ENCODE assay signal across 9 mouse cellular contexts in the genomic region with DNA sequence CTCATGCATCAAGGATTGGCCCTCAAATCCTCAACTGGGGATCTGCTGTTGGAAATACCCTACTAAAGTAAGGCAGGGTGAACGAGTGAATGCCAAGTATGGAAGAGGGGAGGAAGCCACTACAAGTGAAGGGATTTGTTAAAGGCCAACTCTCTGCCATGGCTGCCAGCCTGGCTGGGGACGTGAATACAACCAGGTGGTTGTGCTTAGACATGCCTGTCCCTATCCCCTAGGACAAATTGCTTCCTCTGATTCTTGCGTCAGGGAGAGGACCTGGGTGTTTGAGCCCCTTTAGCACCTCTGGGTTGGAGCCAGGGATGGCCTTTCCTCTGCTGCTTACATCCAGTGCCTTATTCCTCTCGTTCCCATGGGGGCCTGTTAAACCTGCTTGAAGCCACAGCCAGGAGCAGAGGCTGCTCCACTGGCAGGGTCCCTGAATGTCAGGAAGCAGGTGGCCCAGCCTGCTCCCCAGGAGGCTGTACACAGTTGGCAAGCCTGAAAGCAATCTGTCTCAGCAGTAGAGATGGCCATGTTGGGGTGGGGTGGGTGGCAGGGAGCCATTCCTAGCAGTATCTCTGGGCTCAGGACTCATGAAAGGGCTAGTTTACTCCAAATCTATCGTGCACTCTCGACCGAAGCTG. TPM values are rescaled to one million over a fixed set of nuclear protein-coding genes. Genes with fewer than 3 reads are reported as not detected.
DNase-seq lines count a peak whose midpoint lies in the region; ATAC-seq lines count a peak whose summit lies in the region.
"Had no signal": no experiment of that assay in that cellular context is flagged by ENCODE, and none has a peak within 500 bp of the region (broad histone marks: within the 10 kb centered on the region; RNA-seq: fewer than 3 reads in every experiment).

No protein-coding gene starts in this region.

- peak overlapping the region; percentile 52 for H3K27ac ChIP-seq in forebrain, embryonic 15.5 days (replicated peaks)
- H3K27ac ChIP-seq in midbrain, embryonic 14.5 days (replicated peaks; ENCODE audit: low read depth, low read length) = 0 out of 2 replicates have a peak overlapping the region, but pooled peaks have one; percentile 22
- no peak overlapping the region for H3K27ac ChIP-seq in liver, embryonic 11.5 days (ENCODE audit: low read depth, low read length)

- ATAC-seq in forebrain, embryonic 15.5 days (replicated peaks) = peak; percentile 46; the same call in 1 of the 2 replicates
- no peak for ATAC-seq in midbrain, embryonic 14.5 days (ENCODE audit: low FRiP score, low TSS enrichment)
- no peak for ATAC-seq in liver, embryonic 11.5 days (replicated peaks; ENCODE audit: low FRiP score)

- WGBS in forebrain, embryonic 15.5 days = 60% methylated on average over 7 of the region's 7 CpGs
- 78% methylated on average over 7 of the region's 7 CpGs for WGBS in midbrain, embryonic 14.5 days
- 82% methylated on average over 7 of the region's 7 CpGs for WGBS in liver, embryonic 11.5 days

- H3K4me1 ChIP-seq in forebrain, embryonic 15.5 days = peaks cover 50% of the 10 kb centered on the region
- peaks cover 38% of the 10 kb centered on the region for H3K4me1 ChIP-seq in midbrain, embryonic 14.5 days (ENCODE audit: control insufficient read depth, insufficient read depth, low read length)
- no peaks in the 10 kb centered on the region; the same call in 1 of the 2 replicates for H3K4me1 ChIP-seq in liver, embryonic 11.5 days (replicated peaks; ENCODE audit: control insufficient read depth, insufficient read depth, low read length)

- H3K4me2 ChIP-seq in forebrain, embryonic 15.5 days (replicated peaks) = peak overlapping the region; percentile 12; the same call in 1 of the 2 replicates
- no peak overlapping the region for H3K4me2 ChIP-seq in midbrain, embryonic 14.5 days (ENCODE audit: low read length)
- H3K4me2 ChIP-seq in liver, embryonic 11.5 days = no peak overlapping the region
- H3K4me2 ChIP-seq: heart, embryonic 15.5 days; lung, embryonic 14.5 days had no signal

- no peaks in the 10 kb centered on the region for H3K9me3 ChIP-seq in forebrain, embryonic 15.5 days
- H3K9me3 ChIP-seq in midbrain, embryonic 14.5 days (ENCODE audit: control insufficient read depth, low read length) = no peaks in the 10 kb centered on the region
- H3K9me3 ChIP-seq in liver, embryonic 11.5 days (ENCODE audit: control insufficient read depth, low read length) = no peaks in the 10 kb centered on the region
- H3K9me3 ChIP-seq: heart, embryonic 15.5 days had no signal

- H3K4me3 ChIP-seq in forebrain, embryonic 15.5 days = no peak overlapping the region
- no peak overlapping the region for H3K4me3 ChIP-seq in midbrain, embryonic 14.5 days (replicated peaks; ENCODE audit: low read depth, low read length)
- no peak overlapping the region for H3K4me3 ChIP-seq in liver, embryonic 11.5 days (ENCODE audit: low read depth, low read length)
- H3K4me3 ChIP-seq: heart, embryonic 15.5 days had no signal

- no peak overlapping the region for H3K9ac ChIP-seq in forebrain, embryonic 15.5 days (replicated peaks)
- 0 out of 2 replicates have a peak overlapping the region, but pooled peaks have one; percentile 2 for H3K9ac ChIP-seq in midbrain, embryonic 14.5 days (replicated peaks; ENCODE audit: low read length)
- no peak overlapping the region for H3K9ac ChIP-seq in liver, embryonic 11.5 days (ENCODE audit: low read depth, low read length)
- H3K9ac ChIP-seq: heart, embryonic 15.5 days; lung, embryonic 14.5 days had no signal

- DNase-seq in layer of hippocampus, adult 11-12 months (ENCODE audit: low spot score) = peak; percentile 53
- no peak for DNase-seq in layer of hippocampus, postnatal 25 days (ENCODE audit: extremely low spot score in 1 of 2, low spot score in 1 of 2)
- peak; percentile 59 for DNase-seq in cerebellum, adult 8-10 months
- no peak for DNase-seq in midbrain, embryonic 14.5 days
- DNase-seq in left cerebral cortex, adult 8-10 months (ENCODE audit: low spot score in 2 of 2) = no peak
- no peak for DNase-seq in liver, embryonic 11.5 days (ENCODE audit: low spot score)
- DNase-seq: lung, embryonic 14.5 days had no signal

- H3K27me3 ChIP-seq in forebrain, embryonic 15.5 days = no peaks in the 10 kb centered on the region
- no peaks in the 10 kb centered on the region for H3K27me3 ChIP-seq in midbrain, embryonic 14.5 days (ENCODE audit: control insufficient read depth, insufficient read depth, low read length)
- H3K27me3 ChIP-seq in liver, embryonic 11.5 days (replicated peaks; ENCODE audit: control insufficient read depth, insufficient read depth, low read length) = no peaks in the 10 kb centered on the region; the same call in 1 of the 2 replicates
- H3K27me3 ChIP-seq: heart, embryonic 15.5 days had no signal

- no peaks in the 10 kb centered on the region for H3K36me3 ChIP-seq in forebrain, embryonic 15.5 days
- H3K36me3 ChIP-seq in midbrain, embryonic 14.5 days (ENCODE audit: control insufficient read depth, insufficient read depth, low read length) = no peaks in the 10 kb centered on the region
- 0 out of 2 replicates have a peak, but pooled peaks cover 2% of the 10 kb centered on the region for H3K36me3 ChIP-seq in liver, embryonic 11.5 days (ENCODE audit: control insufficient read depth, insufficient read depth, low read length)

RNA-seq across cellular contexts. Expression of a gene that starts 6.3 kb away (rescaled TPM):
- 10 to 100 TPM; 37.1 to 40.1 TPM for total RNA-seq in layer of hippocampus, postnatal 25 days (2021)
- 16.5 and 16.9 TPM in 2 replicates for polyA plus RNA-seq in forebrain, embryonic 15.5 days (2015; fragmentation: Nextera tagmentation; extraction: Ambion mirVana)
- 21.2 and 27.8 TPM in 2 replicates for polyA plus RNA-seq in midbrain, embryonic 14.5 days (2014; fragmentation: Nextera tagmentation; extraction: Ambion mirVana)
- total RNA-seq in left cerebral cortex, adult 8-10 months (2022) = 1 to 10 TPM; 2.1 to 4.5 (median 3.6) TPM
- polyA plus RNA-seq in liver, embryonic 11.5 days (2014; fragmentation: Nextera tagmentation; extraction: Ambion mirVana) = 19.4 and 19.5 TPM in 2 replicates

Comparison
In these comparisons a context has a peak if more than half of its experiments do, and no peak if none do; other contexts are left out.
1. DNase-seq: peak in layer of hippocampus, adult 11-12 months (single experiment) and cerebellum, adult 8-10 months (single experiment); none in layer of hippocampus, postnatal 25 days (0 of 2), midbrain, embryonic 14.5 days (single experiment), left cerebral cortex, adult 8-10 months (0 of 2) and liver, embryonic 11.5 days (single experiment).